Mouse (Mus musculus): ENCODE measurements around the gene Sorcs3.

The Sorcs3 gene

DNA sequence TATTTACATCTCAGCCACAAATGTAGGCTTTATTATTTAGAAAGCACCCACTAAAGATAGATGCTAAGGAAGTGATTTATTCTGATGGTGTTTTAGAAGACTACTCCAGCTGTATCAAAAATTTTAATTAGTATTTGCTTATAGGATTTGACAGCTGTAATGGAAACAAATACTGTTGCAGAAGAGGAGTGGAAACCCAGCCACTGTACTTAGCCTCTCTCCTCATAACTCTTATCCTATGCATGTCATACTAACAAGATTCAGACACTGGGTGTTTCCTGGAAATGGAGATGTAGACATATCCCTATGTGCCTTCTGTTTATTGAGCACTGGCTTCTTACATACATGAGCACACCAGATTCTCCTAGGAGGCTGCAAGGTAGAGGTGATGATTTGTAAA is 338.5 kb downstream of the Sorcs3 start:
- DNase-seq, result no peak

DNA sequence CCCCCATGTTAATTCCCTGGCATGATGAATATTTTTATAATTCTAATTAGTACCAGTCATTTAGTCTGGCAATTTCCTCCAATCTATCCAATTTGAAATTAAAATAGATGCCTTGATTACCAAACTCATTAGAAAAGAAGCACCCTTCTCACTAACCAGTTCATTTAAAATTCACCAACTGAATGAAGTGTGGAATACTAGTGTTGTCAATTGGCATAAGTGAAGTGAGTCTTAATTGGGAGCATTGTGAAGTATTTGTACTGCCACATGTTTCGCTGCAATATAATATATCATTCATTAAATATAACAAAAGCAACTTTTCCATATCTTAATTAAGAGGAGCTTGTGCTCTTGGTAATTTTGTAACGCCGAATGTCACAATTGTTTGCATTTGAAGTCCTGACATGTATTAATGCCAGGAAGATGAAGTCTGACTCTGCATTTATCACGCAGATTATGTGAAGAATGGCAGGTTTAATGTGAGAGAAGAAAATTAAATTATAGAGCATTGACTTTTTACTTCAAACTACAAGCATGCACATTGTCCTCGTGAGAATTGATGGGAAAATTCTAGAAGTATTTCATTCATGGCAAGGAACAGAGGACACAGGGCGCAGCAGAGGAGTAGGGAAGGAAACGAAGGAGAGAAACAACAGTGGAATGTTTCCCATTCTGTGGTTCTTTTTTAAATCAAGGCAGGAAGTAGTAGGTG is 339.8 kb downstream of the Sorcs3 start:
- DNase-seq, result no peak

DNA sequence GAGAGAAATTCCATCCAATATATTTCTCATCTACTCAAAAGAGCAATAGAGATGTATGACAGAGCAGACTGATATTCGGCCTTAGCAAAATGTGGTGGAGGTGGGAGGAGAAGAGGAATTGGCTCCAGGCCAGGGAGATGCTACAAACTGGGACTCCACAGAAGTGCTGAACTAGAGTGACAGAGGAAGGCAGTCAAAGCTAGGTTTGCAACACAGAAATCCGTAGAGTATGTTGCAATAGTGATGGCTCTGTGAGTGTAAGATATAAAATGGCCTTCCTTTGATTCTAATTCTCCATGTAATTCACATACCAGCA is 340.3 kb downstream of the Sorcs3 start:
- no peak for DNase-seq

DNA sequence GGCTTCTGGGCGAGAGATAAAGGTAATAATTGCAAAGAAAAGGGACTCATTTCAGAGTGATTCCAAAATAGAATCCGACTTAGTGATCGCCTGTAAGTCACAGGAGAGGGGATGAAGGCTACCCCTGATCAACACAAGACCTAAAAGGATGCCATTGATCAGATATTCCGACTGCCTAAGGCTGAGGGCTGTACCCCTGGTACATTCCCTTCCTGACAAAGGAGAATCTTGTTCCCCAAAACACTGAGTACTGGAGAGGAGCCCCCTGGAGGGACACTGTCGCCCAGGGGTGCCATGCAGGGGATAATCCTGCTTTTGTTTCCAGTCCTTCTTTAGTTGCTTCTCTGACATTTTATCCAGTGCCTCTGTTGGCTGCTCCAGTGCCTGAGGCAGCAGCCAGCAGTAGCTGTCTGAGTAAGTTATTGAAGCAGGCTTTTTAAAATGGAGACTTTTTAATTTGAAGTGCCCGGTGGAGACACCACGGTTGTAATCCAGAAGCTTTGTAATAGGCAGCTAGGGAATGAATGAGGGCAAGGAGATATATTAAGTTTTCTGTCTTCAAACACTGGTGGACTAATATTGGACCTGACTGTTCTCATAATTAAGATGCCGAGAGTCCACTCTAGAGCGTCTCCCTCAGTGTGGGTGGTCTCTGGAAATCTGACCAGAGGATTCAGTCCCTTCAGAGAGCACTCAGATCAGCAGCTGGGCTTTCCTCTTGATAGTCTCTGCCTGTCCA is 342.5 kb downstream of the Sorcs3 start:
- peak; percentile 29 for DNase-seq

DNA sequence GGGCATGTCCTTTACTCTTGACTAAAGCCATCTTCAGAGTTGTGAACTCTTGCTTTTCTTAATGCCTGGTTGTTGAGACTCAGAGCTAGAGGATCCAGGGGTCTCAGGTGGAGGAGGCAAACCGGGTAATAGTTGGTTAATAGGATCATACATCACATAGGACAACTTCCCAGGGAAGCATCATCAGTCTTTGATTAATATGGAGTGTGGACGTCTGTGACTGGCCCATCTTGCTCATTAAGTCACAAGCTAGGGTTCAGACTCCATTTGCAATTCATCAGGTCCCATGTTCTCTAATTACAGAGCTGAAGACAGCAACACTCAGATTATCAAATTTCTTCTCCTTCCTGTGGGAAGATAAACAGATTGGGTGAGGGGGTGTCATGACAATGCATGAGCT is 353.6 kb downstream of the Sorcs3 start:
- DNase-seq, result no peak

DNA sequence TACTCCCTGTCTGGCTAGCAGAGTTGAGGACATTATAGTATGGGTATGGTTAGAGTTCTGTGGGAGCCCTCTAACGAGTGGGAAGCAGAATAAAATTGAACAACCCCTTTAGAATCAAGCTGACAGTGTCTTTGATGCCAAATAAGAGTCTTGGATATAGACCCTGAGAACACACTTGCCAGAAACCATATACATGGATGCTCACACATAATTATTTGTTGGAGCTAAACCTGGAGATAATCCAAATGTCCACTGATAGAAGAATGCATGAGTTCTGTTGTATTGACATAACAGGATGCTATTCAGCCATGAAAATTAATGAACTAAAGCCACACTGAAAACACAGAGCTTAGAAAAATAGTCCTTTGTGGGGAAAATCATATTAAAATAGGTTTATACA is 369.9 kb downstream of the Sorcs3 start:
- no peak for DNase-seq

DNA sequence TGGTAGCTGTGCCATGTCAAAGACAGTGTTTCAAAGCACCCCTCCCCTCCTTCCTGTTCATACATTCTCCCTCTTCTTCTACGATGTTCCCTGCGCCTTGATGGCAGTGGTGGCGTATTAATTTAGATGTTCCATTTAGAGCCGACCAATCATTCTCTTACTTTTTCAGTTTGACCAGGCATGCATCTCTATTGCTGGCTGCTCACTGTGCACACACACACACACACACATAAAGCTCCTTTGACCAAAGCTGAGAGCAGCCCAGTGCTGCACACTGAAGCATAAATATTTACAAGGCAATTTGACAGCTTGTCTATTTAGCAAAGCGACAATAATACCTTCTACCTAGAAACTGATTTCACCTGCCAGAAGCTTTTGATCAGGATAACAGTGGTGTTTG is 371.3 kb downstream of the Sorcs3 start:
- DNase-seq, result no peak

DNA sequence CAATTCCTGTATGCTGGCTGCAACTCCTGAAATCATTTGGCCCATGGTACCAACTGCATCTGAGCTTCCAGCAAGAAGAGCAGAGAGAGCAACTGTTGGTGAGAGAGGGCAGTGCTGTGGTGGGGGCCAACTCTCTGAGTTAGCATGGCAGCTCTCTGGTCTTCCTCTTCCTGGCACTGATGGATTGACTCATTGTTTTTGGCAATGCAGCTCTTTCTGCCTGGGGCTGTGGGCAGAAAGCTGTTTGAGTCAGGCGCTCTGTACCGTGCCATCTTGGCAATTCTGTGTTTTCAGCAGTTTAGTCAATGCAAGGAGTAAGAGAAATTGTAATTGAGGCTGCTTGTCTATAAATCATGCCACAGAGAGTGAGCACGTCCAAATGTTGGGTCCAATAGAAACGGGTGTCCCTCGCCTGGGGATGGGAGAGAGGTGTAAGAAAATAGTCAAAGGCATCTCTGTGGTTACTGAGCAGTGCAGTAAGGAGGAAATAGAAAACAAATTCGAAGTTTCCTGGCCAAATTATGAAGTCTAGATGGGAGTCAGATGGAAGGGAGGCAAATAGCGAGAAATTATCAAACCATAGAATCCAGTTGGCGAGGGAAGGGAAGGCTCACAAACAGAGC is 379.2 kb downstream of the Sorcs3 start:
- DNase-seq, result peak; percentile 54

DNA sequence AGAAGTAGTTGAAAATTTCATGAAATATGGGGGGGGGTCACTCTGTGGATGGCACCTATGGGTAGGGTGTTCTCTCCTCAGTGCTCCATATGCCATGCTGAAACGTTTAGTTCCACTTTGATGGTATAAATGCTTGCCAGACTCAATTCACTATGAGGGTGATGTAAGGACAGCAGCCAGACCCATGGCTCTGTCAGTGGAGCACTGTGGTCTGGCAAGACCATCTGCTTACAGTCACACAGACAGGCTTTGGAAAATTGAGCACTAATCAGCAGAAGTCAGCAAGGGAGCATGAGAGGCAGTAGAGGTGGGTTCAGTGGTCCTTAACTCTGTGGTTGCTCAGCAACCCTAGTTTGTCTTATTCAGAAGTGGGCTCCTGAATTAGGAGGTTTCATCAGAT is 411.1 kb downstream of the Sorcs3 start:
- peak; percentile 56 for DNase-seq

DNA sequence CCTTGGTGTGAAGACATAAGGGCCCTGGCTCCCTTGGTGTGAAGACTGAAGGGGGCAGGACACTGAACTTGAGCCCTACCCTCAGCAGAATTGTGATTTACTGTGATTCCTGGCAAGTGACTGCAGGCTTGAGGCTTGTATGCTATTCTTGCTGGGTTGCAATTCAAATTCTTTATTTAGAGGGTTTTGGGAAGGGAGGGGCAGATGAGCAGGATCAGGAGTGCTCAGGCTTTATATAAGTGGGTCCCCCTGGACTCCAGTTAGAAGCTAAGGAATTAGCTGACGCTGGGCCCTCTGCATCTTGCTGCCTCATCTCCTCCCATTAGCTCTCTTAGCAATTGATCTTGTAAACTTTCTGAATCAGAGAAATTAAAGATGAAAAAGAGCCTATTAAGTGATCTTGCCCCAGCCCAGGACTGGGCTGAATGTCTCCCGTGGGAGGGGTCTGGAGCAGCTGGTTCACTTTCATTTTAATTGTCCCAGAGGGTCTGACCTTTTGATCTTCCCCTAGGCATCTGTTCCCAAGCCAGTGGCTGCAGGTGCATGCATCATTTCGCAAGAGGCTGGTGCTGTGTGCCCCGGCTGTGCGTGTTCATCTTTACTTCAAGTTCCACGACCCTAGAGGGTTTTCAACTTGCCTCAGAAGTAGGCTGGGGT is 425.0 kb downstream of the Sorcs3 start:
- DNase-seq, result no peak

DNA sequence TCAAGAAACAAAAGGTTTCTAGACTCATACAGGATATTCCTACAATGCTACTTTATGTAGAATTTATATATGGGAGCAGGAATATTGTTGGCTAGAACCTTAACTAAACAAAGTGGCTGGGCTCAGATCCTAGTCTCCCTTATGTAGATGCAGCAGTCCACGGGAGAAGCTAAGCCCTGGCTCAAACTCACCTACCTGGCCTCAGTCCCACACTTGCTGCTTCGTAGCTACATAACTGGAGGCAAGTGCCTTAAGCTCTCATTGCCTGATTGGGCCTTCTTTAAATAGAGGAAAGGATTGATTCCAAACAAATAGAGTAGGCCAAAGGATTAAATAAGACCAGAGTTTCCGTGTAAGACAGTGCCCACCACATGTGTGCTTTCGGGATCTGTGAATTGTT is 436.7 kb downstream of the Sorcs3 start:
- DNase-seq, result no peak

DNA sequence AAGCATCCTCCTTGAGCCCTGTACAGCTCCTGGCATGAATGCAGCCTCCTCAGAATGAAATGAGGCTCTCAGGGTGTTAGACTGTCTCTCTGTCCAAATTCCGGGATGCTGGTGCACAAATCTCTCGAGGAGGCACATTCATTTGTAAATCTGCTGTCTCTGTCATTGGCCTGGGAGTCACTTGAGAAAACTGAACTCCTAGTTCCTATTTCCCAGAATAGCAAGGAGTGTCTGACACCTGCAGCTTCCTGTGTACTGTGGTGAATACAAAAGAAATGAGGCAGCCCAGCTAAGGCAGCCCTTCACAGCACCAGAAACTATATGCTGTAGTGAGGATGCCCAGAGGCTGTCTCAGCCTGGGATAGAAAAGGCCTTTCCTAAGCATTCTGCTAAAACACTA is 444.1 kb downstream of the Sorcs3 start:
- peak; percentile 60 for DNase-seq

DNA sequence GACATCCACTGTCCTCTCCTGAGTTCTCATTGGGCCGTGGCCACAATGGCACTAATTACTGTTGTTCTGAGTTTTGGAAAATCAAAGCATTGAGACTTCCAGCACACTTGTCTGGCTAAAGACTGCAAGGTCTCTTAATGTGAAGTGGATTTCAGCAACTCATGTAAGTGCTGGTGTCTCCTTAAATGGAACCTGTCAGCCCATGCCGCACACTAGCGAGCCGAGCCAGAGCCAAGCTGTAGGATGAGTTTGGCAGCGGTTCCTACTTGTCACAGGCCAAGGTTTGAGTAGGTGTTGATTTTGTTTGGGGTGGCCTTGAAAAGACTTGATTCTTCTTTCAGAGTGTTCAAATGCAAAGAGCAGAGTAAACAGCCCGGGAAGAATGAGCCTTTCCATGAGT is 445.8 kb downstream of the Sorcs3 start:
- DNase-seq, result peak; percentile 80

DNA sequence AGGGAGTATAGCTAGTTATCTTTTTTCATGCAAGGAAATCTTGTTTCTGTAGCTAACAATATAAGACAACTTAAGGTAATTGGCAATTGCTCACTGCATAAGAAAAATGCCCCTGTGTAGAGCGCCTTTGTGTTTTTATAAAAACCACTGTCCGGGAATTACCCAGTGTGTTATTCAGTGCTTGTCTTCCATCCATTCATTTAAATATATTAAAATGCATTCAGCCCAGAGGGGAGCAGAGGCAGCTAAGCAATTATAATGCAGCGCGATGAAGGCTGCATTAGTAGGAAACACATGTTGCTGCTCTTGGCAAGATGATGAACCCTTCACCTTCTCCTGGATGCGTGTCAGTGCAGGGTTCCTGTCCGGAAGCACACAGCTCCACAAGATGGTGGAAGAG is 454.4 kb downstream of the Sorcs3 start:
- DNase-seq, result peak; percentile 13

DNA sequence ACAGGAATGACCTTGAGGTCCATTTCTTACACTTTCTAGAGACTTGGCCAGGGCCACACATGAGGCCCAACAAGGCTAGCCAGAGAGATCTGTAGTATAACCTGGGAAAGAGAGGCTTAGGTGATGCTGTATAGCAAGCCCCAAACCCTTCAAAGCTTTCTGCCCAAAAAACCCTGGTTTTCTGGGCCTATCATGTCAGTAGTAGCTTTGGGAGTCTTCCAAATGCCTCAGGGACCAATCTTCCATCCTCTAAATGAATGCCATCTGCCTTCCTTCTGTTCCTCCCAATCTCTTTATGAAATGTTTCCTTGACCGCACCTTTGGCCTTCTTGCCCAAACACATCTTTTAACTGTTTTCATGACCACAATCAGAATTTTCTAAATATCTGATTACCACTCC is 474.1 kb downstream of the Sorcs3 start:
- DNase-seq, result no peak

DNA sequence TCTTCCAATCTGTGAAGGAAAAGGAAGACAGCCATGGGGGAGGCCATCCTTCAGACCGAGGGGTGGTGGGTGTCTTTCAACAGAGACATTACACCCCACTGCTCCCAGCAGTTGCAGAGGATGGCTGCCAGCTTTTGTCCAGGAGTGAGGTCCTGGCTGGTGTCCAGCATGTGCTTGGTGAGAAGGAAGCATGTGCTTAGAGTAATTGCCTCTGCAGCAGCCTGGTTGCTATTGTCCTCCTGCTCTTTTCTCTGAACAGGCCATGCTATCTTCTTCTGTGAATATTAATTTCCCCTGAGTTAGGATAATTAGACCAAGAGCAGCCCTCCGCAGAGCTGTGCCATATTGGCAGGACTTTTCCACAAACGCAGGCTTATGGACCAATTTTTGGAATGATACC is 476.7 kb downstream of the Sorcs3 start:
- DNase-seq, result no peak

DNA sequence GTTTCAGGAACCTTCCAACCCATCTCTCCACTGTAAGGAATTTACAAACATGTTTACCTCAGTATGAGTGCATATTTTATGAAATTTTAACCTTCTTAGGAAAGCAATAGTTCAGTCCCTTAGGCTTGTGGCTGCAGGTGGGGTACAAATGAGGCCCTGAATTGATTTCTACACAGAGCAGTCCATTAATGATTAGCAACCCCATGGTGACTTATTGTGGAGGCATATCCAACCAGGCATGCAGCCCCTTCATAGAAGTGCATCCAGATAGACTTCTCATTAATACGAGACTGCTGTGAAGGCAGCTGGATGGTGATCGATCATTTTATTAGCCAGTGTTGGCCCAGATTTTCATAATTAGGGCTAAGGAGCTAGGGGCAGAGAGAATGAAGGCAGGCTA is 480.5 kb downstream of the Sorcs3 start:
- DNase-seq, result no peak

DNA sequence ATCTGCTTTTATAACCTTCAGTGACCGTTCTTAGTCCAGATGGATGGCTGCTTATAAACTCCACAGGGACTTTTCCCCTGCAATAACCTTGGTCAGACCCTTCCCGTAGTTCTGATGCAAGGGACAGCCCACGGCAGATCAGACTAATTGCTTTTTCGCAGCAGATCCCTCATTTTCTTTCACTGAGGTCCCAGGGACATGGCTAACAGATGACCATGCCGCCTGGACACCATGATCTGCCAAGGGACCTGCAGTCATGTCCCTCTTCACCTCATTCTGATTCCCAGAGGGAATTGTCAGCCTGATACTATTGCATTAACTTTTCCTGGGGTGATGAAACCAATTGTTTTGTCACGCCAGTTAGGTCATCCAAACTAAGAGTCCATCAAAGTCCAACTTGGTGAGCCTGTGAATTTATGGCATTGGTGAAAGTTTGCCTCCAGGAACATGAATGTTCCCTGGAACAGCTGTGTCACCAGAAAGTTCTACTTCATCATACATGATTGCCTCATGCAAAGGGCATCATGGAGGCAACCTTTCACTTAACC is 494.4 kb downstream of the Sorcs3 start:
- no peak for DNase-seq

DNA sequence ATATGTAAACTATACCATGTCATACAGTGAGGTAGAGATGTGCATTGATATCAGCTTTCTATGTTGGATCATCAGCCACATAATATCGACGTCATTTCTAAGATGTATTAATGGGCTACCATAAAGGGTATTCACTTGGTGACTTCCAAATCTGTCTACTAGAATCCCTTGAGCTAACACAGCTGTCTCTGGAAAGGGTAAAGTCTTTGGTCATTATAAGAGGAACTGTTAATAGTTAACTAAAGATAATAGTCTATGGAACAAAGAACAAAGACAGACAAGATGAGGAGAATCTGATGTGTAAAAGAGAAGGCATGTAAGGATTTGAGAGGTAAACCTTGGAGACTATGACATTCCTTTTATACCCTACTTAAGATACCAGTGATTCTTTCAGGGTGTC is 497.9 kb downstream of the Sorcs3 start:
- DNase-seq, result no peak

DNA sequence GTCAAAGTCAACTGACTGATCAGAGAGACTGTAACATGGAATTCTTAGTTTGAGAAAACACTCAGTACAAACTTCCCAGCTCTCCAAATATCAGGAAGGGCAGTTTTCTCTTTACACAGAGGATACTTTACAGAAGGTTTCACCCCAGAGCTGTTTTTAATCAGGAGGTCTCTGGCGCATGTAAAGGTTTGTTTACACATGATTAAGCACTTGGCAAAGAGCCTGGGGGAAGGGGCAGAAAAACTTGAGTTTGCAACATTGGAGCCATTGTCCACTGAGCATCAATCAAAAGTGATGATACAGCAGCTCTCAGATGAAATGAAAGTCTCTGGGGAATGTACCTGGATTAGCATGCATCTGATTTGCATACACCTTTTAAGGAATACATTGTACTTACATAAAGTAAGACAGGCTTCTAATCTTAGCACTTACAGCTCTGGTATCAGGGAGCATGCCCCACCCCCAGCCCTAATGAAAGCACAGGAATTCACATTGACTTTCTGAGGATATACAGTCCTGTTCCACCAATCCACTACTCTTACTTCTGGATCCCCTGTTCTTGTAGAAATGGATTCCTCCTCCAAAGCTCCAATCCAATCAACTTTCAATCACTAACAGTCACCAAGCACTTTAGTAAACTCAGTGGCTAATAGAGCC is 500.6 kb downstream of the Sorcs3 start:
- no peak for DNase-seq

DNA sequence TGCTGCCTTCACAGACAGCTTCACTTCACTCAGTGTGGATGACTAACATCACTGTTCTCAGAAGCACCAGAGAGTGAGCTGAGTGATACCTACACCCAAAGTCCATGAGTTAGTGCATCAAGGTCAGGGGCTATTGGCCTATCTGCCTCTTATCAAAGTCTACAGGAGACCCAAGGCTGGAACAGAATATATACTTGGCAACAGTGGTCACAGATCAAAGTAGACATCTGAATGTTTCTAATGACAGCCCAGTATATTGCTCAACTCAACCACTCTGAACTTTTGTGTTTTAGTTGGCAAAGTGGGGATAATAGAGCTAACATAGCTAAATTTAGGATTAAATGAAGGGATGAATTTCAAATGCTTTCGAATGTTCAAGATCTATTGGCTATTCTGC is 501.1 kb downstream of the Sorcs3 start:
- DNase-seq, result no peak

DNA sequence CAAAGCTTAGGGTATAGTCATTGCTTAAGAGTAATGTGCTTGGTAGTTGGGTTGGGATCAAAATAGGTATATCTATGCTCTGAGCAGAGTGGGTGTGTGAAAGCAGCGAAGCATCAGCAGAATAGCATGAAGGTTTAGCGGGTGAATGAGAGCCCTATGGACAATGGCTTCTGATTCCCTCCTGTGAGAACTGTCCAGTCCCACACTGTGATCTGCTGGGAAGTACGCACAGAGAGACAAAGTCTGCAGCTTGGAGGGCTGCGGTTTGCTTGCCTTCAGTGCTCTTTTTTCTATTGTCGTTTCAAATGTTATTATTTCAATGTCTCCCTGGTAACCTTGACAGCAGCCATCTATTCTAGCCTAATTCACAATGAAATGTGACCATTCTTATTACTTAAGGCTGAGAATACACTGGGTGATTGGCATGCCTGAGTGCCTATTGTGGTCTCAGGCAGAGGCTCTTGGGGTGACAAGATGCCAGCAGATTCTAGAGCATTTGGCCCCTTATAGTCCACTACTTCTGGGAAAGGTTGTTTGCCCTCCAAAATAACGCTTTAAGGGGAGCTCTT is 520.1 kb downstream of the Sorcs3 start:
- no peak for DNase-seq

DNA sequence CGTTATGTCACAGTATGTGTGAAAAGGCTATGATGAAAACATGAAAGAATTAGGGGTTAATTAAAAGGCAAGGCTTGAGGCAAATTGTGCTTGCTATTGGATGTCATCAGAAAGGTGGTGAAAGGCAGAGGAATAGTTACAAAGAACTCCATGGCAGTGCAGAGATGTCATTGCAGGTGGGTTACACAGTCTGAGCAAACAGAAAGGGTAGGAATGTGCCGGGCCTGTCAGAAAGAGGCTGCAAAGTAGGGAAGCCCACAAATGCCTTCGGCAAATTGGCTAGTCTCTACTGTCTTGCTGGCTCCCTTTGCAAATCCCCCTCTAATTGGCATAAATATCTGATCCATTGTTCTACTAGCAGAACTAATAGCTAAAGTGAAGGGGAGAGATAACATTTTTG is 521.2 kb downstream of the Sorcs3 start:
- no peak for DNase-seq
